Mouse (Mus musculus): ENCODE data around the gene Bbx. TPM values are rescaled to one million over a fixed set of nuclear protein-coding genes. Genes with fewer than 3 reads are reported as not detected.

Bbx gene
- total RNA-seq, 1 experiment: 31.2 TPM

DNA sequence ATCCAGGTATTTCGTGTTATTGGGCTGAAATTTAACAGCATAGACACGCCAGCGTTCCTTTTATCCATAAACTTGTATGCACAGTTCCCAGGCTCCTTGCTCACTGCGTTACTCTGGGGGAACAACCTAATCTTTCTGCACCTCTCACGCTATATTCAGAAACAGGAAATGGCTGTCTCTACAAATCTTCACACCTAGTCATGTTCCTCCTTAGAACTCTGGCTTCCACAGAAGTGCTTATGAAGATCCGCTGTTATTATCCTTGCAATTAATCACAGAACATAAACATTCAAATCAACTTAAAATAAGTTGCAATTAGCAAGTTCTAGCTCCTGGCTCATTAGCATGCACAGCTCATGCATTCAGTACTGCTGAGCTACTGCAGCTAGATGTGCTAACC, 127.0 kb downstream of the Bbx start:
- in situ Hi-C loops (cut with MboI; ENCODE audit: low sequenced_read_pairs in 2 of 2, unreplicated experiment in 2 of 2): no loop called here
- Histone ChIP-seq H3K4me1 (ENCODE audit: control insufficient read depth in 2 of 2, insufficient read depth in 2 of 2, low read length in 2 of 2, poor library complexity in 1 of 2) (peaks cover 0 to 2% of the 10 kb centered on the region in 2 experiments; a peak in 2 of 4 replicates), H3K9me3 (ENCODE audit: control insufficient read depth, insufficient read depth, low read depth, low read length) (no peaks in the 10 kb centered on the region), H3K4me3 (ENCODE audit: insufficient read depth in 1 of 2, low read depth in 1 of 2, low read length in 2 of 2, poor library complexity in 1 of 2, severe bottlenecking in 1 of 2) (no peak overlapping the region), H3K9ac (ENCODE audit: insufficient read depth, low read depth, low read length, poor library complexity, severe bottlenecking) (no peak overlapping the region), H3K36me3 (ENCODE audit: control insufficient read depth, insufficient read depth, low read length, poor library complexity, severe bottlenecking) (no peaks in the 10 kb centered on the region), H3K27ac (ENCODE audit: insufficient read depth, low read depth, low read length, poor library complexity, severe bottlenecking) (no peak overlapping the region)
- TF ChIP-seq CHD2 (IDR thresholded peaks at IDR 0.05; ENCODE audit: low read depth, low read length): no peak
- TF ChIP-seq ZNF384 (IDR thresholded peaks at IDR 0.05; ENCODE audit: low read depth, low read length): no peak
- TF ChIP-seq MAFK (IDR thresholded peaks at IDR 0.05; ENCODE audit: insufficient read depth, low read depth, low read length): no peak
- no peak for TF ChIP-seq ZC3H11A (IDR thresholded peaks at IDR 0.05; ENCODE audit: borderline replicate concordance, low read depth, low read length)
- TF ChIP-seq HCFC1 (IDR thresholded peaks at IDR 0.05; ENCODE audit: borderline replicate concordance, insufficient read depth, low read length): no peak
- DNase-seq (ENCODE audit: low read depth, low spot score): no peak

DNA sequence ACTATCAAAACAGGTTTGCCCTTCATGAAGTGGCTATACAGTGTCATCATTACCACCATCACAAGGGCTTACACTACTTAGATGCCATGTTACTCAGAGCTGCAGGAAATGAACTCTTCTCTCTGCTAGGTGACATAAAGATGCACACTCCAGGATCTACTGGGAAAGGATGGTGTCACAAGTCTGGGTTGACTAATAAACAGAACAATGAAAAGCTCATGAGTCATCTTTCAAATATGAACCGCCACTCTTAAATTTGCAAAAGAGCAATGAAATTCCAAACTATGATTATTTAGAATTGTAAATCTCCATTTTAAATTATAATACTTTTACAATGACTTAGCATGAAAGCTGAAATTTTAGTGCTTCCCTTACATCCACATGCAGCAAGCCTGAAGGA, 129.6 kb downstream of the Bbx start:
- in situ Hi-C loops (cut with MboI; ENCODE audit: low sequenced_read_pairs in 2 of 2, unreplicated experiment in 2 of 2): no loop called here

DNA sequence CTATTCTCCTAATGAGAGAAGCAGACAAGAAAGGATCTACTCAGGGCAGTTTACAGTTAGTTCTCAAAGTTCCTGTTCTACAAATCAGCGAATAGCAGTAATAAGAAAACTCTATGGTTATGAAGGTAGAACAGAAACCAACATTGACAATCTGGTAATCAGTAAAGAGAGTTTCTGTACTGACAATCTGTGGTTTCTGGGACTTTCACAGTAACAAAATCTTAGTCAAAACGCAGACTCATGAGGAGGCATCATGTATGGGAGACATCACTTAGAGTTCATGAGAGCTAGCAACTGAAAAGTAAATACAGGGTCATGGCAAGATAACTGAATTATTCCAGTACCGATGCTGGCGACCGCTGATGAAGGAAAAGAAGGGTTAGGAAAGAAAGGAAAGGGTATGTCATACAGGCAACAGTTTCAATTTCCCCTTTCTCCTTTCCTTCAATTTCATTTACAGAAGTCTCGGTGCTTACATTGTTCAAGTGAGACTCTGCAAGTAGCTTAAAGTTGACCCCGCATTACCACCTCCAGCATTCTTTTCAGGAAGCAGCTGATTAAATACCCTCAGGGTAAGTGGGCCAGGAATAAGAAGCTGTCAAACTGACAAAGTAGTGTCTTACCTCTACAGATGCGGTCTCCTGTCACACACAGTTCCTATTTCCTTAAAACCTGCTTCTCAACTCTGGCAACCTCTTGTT, 133.3 kb downstream of the Bbx start:
- Histone ChIP-seq H3K36me3 (ENCODE audit: control insufficient read depth, insufficient read depth, low read length, poor library complexity, severe bottlenecking) (no peaks in the 10 kb centered on the region), H3K27ac (ENCODE audit: insufficient read depth, low read depth, low read length, poor library complexity, severe bottlenecking) (no peak overlapping the region), H3K4me1 (ENCODE audit: control insufficient read depth in 2 of 2, insufficient read depth in 2 of 2, low read length in 2 of 2, poor library complexity in 1 of 2) (peaks cover 0 to 2% of the 10 kb centered on the region in 2 experiments; a peak in 2 of 4 replicates), H3K9me3 (ENCODE audit: control insufficient read depth, insufficient read depth, low read depth, low read length) (no peaks in the 10 kb centered on the region), H3K9ac (ENCODE audit: insufficient read depth, low read depth, low read length, poor library complexity, severe bottlenecking) (no peak overlapping the region), H3K4me3 (ENCODE audit: insufficient read depth in 1 of 2, low read depth in 1 of 2, low read length in 2 of 2, poor library complexity in 1 of 2, severe bottlenecking in 1 of 2) (no peak overlapping the region)
- in situ Hi-C loops (cut with MboI; ENCODE audit: low sequenced_read_pairs in 2 of 2, unreplicated experiment in 2 of 2): no loop called here
- TF ChIP-seq CHD2 (IDR thresholded peaks at IDR 0.05; ENCODE audit: low read depth, low read length) (no peak), ZC3H11A (IDR thresholded peaks at IDR 0.05; ENCODE audit: borderline replicate concordance, low read depth, low read length) (no peak), HCFC1 (IDR thresholded peaks at IDR 0.05; ENCODE audit: borderline replicate concordance, insufficient read depth, low read length) (no peak), MAFK (IDR thresholded peaks at IDR 0.05; ENCODE audit: insufficient read depth, low read depth, low read length) (no peak), ZNF384 (IDR thresholded peaks at IDR 0.05; ENCODE audit: low read depth, low read length) (no peak)
- no peak for DNase-seq (ENCODE audit: low read depth, low spot score)

More for the DNA sequence above, 129.6 kb downstream of the Bbx start:
- H3K36me3 ChIP-seq (ENCODE audit: control insufficient read depth, insufficient read depth, low read length, poor library complexity, severe bottlenecking): no peaks in the 10 kb centered on the region
- no peaks in the 10 kb centered on the region for H3K9me3 ChIP-seq (ENCODE audit: control insufficient read depth, insufficient read depth, low read depth, low read length)
- no peak overlapping the region for H3K27ac ChIP-seq (ENCODE audit: insufficient read depth, low read depth, low read length, poor library complexity, severe bottlenecking)
- no peak for TF ChIP-seq MAFK (IDR thresholded peaks at IDR 0.05; ENCODE audit: insufficient read depth, low read depth, low read length)
- no peak for TF ChIP-seq ZNF384 (IDR thresholded peaks at IDR 0.05; ENCODE audit: low read depth, low read length)
- no peak for TF ChIP-seq ZC3H11A (IDR thresholded peaks at IDR 0.05; ENCODE audit: borderline replicate concordance, low read depth, low read length)
- TF ChIP-seq CHD2 (IDR thresholded peaks at IDR 0.05; ENCODE audit: low read depth, low read length): no peak
- no peak for TF ChIP-seq HCFC1 (IDR thresholded peaks at IDR 0.05; ENCODE audit: borderline replicate concordance, insufficient read depth, low read length)
- no peak overlapping the region for H3K9ac ChIP-seq (ENCODE audit: insufficient read depth, low read depth, low read length, poor library complexity, severe bottlenecking)
- H3K4me1 ChIP-seq (ENCODE audit: control insufficient read depth in 2 of 2, insufficient read depth in 2 of 2, low read length in 2 of 2, poor library complexity in 1 of 2): peaks cover 0 to 2% of the 10 kb centered on the region in 2 experiments; a peak in 2 of 4 replicates
- H3K4me3 ChIP-seq (ENCODE audit: insufficient read depth in 1 of 2, low read depth in 1 of 2, low read length in 2 of 2, poor library complexity in 1 of 2, severe bottlenecking in 1 of 2): no peak overlapping the region
- DNase-seq (ENCODE audit: low read depth, low spot score): no peak

DNA sequence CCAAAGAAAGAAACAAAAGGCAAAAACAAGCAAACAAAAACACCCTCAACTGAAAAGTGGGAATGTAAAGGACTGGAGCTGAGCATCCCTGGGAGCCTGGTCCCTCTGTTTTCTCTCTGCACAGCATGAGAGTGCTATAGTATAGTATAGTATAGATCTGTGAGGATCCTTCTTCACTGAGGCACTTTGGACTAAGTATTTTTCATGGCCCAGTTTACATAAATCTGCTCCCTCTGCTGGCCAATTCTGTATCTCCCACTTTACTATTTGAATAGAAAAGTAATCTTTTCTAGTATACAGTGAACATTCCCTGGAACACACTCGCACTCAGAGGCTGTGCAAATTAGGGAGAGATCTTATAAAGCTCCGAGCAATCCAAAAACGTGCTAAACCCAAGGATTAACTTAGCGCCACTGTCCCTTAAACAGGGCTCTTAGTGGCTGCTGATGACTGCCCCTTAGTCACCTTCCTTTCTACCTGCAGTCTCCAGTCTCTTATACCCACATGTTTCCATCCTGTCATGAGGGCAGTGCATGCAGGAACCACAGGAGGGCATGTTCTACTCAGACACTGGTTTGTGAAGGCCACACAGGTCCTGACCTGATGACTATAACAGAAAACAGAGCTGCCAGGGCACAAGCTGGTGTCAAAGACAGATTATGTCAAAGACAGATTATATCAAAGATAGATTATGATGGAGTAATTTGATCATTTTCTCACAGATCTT, 138.5 kb downstream of the Bbx start:
- no peaks in the 10 kb centered on the region for H3K9me3 ChIP-seq (ENCODE audit: control insufficient read depth, insufficient read depth, low read depth, low read length)
- H3K9ac ChIP-seq (ENCODE audit: insufficient read depth, low read depth, low read length, poor library complexity, severe bottlenecking): no peak overlapping the region
- no peaks in the 10 kb centered on the region for H3K4me1 ChIP-seq (ENCODE audit: control insufficient read depth in 2 of 2, insufficient read depth in 2 of 2, low read length in 2 of 2, poor library complexity in 1 of 2)
- in situ Hi-C loops (cut with MboI; ENCODE audit: low sequenced_read_pairs in 2 of 2, unreplicated experiment in 2 of 2): no loop called here
- DNase-seq (ENCODE audit: low read depth, low spot score): no peak
- TF ChIP-seq ZC3H11A (IDR thresholded peaks at IDR 0.05; ENCODE audit: borderline replicate concordance, low read depth, low read length): no peak
- no peaks in the 10 kb centered on the region for H3K36me3 ChIP-seq (ENCODE audit: control insufficient read depth, insufficient read depth, low read length, poor library complexity, severe bottlenecking)
- H3K4me3 ChIP-seq (ENCODE audit: insufficient read depth in 1 of 2, low read depth in 1 of 2, low read length in 2 of 2, poor library complexity in 1 of 2, severe bottlenecking in 1 of 2): no peak overlapping the region
- no peak overlapping the region for H3K27ac ChIP-seq (ENCODE audit: insufficient read depth, low read depth, low read length, poor library complexity, severe bottlenecking)
